Mouse (Mus musculus): Measurements from ENCODE around the gene Fzd9. TPM values are rescaled to one million over a fixed set of nuclear protein-coding genes. Genes with fewer than 3 reads are reported as not detected.

The Fzd9 gene
- 2.0 TPM in 1 of 2 replicates, not detected in the other for polyA plus RNA-seq (2011; ENCODE audit: insufficient read depth, insufficient read length, low replicate concordance, missing spikeins)

- no peak within 1 kb of the TSS for H3K27ac ChIP-seq (ENCODE audit: control insufficient read depth, insufficient read depth, low read depth, low read length, poor library complexity)
- peak within 1 kb of the TSS; percentile 35 for H3K4me3 ChIP-seq (replicated peaks; ENCODE audit: control insufficient read depth, low read depth, low read length)
- WGBS, result under 1% methylated on average over 49 of the region's 51 CpGs
- TF ChIP-seq CTCF (IDR thresholded peaks at IDR 0.05; ENCODE audit: control insufficient read depth, insufficient read depth, low read length), result no peak
- TF ChIP-seq POLR2A (IDR thresholded peaks at IDR 0.05; ENCODE audit: borderline replicate concordance, control insufficient read depth, low read depth, low read length), result no peak
- no peaks in the 10 kb centered on the region; the same call in 1 of the 2 replicates for H3K4me1 ChIP-seq (ENCODE audit: control insufficient read depth, insufficient read depth, low read length)
These were observed at the start of gene Fzd9 for GRCm38 (mm10) chr5:135251079-135251454. Gene Fzd9, minus strand, starts transcription at chr5:135251230.

- TF ChIP-seq CTCF (IDR thresholded peaks at IDR 0.05; ENCODE audit: control insufficient read depth, insufficient read depth, low read length), result no peak
- TF ChIP-seq POLR2A (IDR thresholded peaks at IDR 0.05; ENCODE audit: borderline replicate concordance, control insufficient read depth, low read depth, low read length), result no peak
- Histone ChIP-seq H3K27ac (ENCODE audit: control insufficient read depth, insufficient read depth, low read depth, low read length, poor library complexity) (no peak overlapping the region), H3K4me1 (ENCODE audit: control insufficient read depth, insufficient read depth, low read length) (no peaks in the 10 kb centered on the region; the same call in 1 of the 2 replicates), H3K4me3 (replicated peaks; ENCODE audit: control insufficient read depth, low read depth, low read length) (no peak overlapping the region)
- WGBS, result 46% methylated on average over 2 of the region's 2 CpGs
These were observed 41.0 kb upstream of the Fzd9 start for GRCm38 (mm10) chr5:135292001-135292400.

DNA sequence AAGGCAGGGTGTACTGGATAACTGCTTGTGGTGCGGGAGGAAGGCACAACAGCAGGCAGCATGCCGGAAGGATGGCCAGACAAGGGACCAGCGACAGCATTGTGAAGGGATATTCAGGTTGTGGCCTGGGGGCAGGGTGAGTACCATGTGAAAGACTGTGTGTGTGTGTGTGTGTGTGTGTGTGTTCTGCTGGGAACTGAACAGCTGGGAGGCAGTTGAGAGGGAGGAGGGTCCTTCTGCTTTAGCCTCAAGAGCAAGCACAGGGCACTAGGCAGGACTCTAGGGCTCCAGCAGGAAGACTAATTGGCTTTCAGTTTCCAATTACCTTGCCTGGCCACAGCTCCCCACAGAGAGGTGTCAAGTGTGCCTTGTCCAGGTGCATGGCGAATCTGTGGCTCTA is 40.2 kb upstream of the Fzd9 start:
- TF ChIP-seq POLR2A (IDR thresholded peaks at IDR 0.05; ENCODE audit: borderline replicate concordance, control insufficient read depth, low read depth, low read length) (no peak), CTCF (IDR thresholded peaks at IDR 0.05; ENCODE audit: control insufficient read depth, insufficient read depth, low read length) (no peak)
- 72% methylated on average over 4 of the region's 4 CpGs for WGBS
- H3K4me3 ChIP-seq (replicated peaks; ENCODE audit: control insufficient read depth, low read depth, low read length), result no peak overlapping the region
- no peaks in the 10 kb centered on the region; the same call in 1 of the 2 replicates for H3K4me1 ChIP-seq (ENCODE audit: control insufficient read depth, insufficient read depth, low read length)
- no peak overlapping the region for H3K27ac ChIP-seq (ENCODE audit: control insufficient read depth, insufficient read depth, low read depth, low read length, poor library complexity)

GRCm38 (mm10) chr5:135290703-135291102 is 39.7 kb upstream of the Fzd9 start:
- 72% methylated on average over 6 of the region's 6 CpGs for WGBS

GRCm38 (mm10) chr5:135286926-135287325 is 35.9 kb upstream of the Fzd9 start:
- H3K4me3 ChIP-seq (replicated peaks; ENCODE audit: control insufficient read depth, low read depth, low read length), result no peak overlapping the region
- H3K4me1 ChIP-seq (ENCODE audit: control insufficient read depth, insufficient read depth, low read length), result no peaks in the 10 kb centered on the region; the same call in 1 of the 2 replicates
- TF ChIP-seq CTCF (IDR thresholded peaks at IDR 0.05; ENCODE audit: control insufficient read depth, insufficient read depth, low read length) (no peak), POLR2A (IDR thresholded peaks at IDR 0.05; ENCODE audit: borderline replicate concordance, control insufficient read depth, low read depth, low read length) (no peak)
- WGBS, result 76% methylated on average over 5 of the region's 5 CpGs
- no peak overlapping the region for H3K27ac ChIP-seq (ENCODE audit: control insufficient read depth, insufficient read depth, low read depth, low read length, poor library complexity)

More at GRCm38 (mm10) chr5:135290703-135291102, 39.7 kb upstream of the Fzd9 start:
- TF ChIP-seq POLR2A (IDR thresholded peaks at IDR 0.05; ENCODE audit: borderline replicate concordance, control insufficient read depth, low read depth, low read length), result no peak
- TF ChIP-seq CTCF (IDR thresholded peaks at IDR 0.05; ENCODE audit: control insufficient read depth, insufficient read depth, low read length), result no peak
- Histone ChIP-seq H3K4me1 (ENCODE audit: control insufficient read depth, insufficient read depth, low read length) (no peaks in the 10 kb centered on the region; the same call in 1 of the 2 replicates), H3K27ac (ENCODE audit: control insufficient read depth, insufficient read depth, low read depth, low read length, poor library complexity) (no peak overlapping the region), H3K4me3 (replicated peaks; ENCODE audit: control insufficient read depth, low read depth, low read length) (no peak overlapping the region)

DNA sequence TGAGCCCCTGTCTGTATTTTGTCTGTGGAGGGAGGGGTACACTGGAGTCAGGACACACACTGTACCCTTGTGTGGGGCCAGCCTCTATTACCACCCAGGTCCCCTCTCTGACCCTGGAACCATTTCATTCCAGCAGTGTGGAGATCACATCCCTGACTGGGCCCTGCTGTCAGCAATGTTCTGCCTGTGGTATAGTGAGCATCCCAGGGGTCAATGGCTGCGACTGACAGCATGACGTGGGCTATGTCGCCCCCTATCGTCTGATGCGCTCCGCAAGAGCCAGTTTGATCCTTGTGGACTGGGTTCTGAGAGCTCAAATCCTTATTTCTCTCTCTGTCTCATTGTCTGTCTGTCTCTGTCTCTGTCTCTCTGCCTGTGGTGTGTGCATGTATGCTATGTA is 35.2 kb upstream of the Fzd9 start:
- Histone ChIP-seq H3K4me1 (ENCODE audit: control insufficient read depth, insufficient read depth, low read length) (no peaks in the 10 kb centered on the region), H3K4me3 (replicated peaks; ENCODE audit: control insufficient read depth, low read depth, low read length) (no peak overlapping the region), H3K27ac (ENCODE audit: control insufficient read depth, insufficient read depth, low read depth, low read length, poor library complexity) (no peak overlapping the region)
- TF ChIP-seq CTCF (IDR thresholded peaks at IDR 0.05; ENCODE audit: control insufficient read depth, insufficient read depth, low read length), result peak; percentile 87
- no peak for TF ChIP-seq POLR2A (IDR thresholded peaks at IDR 0.05; ENCODE audit: borderline replicate concordance, control insufficient read depth, low read depth, low read length)
- under 1% methylated on average over 6 of the region's 6 CpGs for WGBS

DNA sequence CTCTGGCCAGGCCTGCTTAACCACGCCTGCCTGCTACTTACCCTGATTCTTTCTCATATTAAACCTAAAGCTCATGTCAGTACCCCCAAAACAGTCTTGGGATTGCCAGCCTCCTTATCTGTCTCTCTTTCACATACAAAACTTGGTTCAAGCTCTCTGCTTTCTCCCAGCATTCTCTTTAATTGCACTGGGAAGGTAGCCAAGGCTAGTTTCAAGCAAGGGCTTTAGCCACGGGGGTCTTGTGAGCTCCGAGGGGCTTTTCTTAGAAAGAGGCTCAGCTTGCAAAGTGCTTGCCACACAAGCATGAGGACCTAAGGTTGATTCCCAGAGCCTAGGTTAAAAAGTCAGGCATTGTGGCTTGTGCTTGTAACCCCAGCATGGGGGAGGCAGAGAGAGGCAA is 34.2 kb upstream of the Fzd9 start:
- Histone ChIP-seq H3K27ac (ENCODE audit: control insufficient read depth, insufficient read depth, low read depth, low read length, poor library complexity) (no peak overlapping the region), H3K4me3 (replicated peaks; ENCODE audit: control insufficient read depth, low read depth, low read length) (no peak overlapping the region), H3K4me1 (ENCODE audit: control insufficient read depth, insufficient read depth, low read length) (no peaks in the 10 kb centered on the region)
- TF ChIP-seq POLR2A (IDR thresholded peaks at IDR 0.05; ENCODE audit: borderline replicate concordance, control insufficient read depth, low read depth, low read length), result no peak
- no peak for TF ChIP-seq CTCF (IDR thresholded peaks at IDR 0.05; ENCODE audit: control insufficient read depth, insufficient read depth, low read length)
- 74% methylated on average over 3 of the region's 3 CpGs for WGBS

DNA sequence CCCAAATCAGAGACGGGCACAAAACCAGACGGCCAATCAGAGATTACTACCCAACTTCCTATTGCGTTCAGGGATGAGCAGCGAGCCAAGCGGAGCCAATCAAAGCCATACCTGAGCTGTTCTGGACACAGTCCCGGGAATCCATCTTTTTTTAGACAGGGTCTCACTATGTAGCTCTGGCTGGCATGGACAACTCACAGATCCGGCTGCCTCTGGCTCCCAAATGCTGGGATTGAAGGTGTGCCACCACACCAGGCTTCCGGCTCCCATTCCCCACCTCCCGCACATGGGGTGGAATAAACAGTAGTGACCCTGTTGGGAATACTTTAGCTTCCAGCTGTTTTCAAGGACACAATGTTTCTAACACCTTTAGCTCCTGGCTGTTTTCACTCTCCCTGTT is 29.2 kb upstream of the Fzd9 start:
- Histone ChIP-seq H3K4me1 (ENCODE audit: control insufficient read depth, insufficient read depth, low read length) (no peaks in the 10 kb centered on the region), H3K27ac (ENCODE audit: control insufficient read depth, insufficient read depth, low read depth, low read length, poor library complexity) (no peak overlapping the region), H3K4me3 (replicated peaks; ENCODE audit: control insufficient read depth, low read depth, low read length) (no peak overlapping the region)
- WGBS, result 80% methylated on average over 9 of the region's 9 CpGs
- TF ChIP-seq CTCF (IDR thresholded peaks at IDR 0.05; ENCODE audit: control insufficient read depth, insufficient read depth, low read length) (no peak), POLR2A (IDR thresholded peaks at IDR 0.05; ENCODE audit: borderline replicate concordance, control insufficient read depth, low read depth, low read length) (no peak)

DNA sequence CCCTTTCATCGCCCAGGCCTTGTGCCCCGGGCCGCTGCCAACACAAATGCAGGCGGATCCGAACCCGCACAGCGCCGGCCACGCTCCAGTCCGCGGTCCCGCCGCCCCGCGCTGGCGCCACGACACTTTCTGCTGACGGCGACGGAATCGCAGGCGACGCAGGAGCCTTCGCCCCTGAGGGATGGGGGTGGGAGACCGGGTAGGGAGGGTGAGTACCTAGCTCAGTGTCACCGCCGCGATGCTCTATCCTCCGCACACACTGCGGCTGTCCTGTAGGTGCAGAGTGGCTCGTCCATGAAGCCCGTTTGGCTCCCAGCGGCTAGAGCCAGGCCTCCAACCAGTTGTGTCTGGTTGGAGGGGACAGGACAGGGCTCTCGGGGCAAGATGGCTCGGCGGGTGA is 25.6 kb upstream of the Fzd9 start:
- Histone ChIP-seq H3K4me1 (ENCODE audit: control insufficient read depth, insufficient read depth, low read length) (no peaks in the 10 kb centered on the region), H3K4me3 (replicated peaks; ENCODE audit: control insufficient read depth, low read depth, low read length) (no peak overlapping the region), H3K27ac (ENCODE audit: control insufficient read depth, insufficient read depth, low read depth, low read length, poor library complexity) (no peak overlapping the region)
- TF ChIP-seq POLR2A (IDR thresholded peaks at IDR 0.05; ENCODE audit: borderline replicate concordance, control insufficient read depth, low read depth, low read length) (no peak), CTCF (IDR thresholded peaks at IDR 0.05; ENCODE audit: control insufficient read depth, insufficient read depth, low read length) (no peak)
- WGBS, result 67% methylated on average over 36 of the region's 36 CpGs
